Mouse (Mus musculus): ENCODE results near the gene Crybb2. TPM values are rescaled to one million over a fixed set of nuclear protein-coding genes. Genes with fewer than 3 reads are reported as not detected.

The Crybb2 gene
- total RNA-seq, 1 experiment = not detected

DNA sequence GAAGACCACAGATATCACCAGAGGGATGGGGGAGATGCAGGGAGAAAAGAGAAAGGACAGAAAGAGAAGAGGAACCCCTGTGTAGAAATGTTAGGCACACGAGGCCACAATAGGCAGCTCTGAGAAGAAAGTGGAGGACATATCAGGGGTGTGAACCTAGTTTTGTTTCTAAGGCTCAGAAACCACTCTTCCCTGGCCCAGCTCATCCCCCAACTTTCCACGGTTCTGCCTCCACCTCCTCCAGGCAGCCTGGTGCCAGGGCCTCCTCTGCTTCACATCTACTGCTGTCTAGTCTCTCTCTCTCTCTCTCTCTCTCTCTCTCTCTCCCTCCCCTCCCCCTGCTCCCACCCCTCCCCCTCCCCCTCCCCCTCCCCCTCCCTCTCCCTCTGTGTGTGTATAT is 61.4 kb downstream of the Crybb2 start:
- Histone ChIP-seq H3K4me1 (ENCODE audit: control insufficient read depth in 2 of 2, insufficient read depth in 2 of 2, low read length in 2 of 2, poor library complexity in 1 of 2) (no peaks in the 10 kb centered on the region), H3K9me3 (ENCODE audit: control insufficient read depth, insufficient read depth, low read depth, low read length) (no peaks in the 10 kb centered on the region), H3K36me3 (ENCODE audit: control insufficient read depth, insufficient read depth, low read length, poor library complexity, severe bottlenecking) (no peaks in the 10 kb centered on the region), H3K27ac (ENCODE audit: insufficient read depth, low read depth, low read length, poor library complexity, severe bottlenecking) (no peak overlapping the region), H3K9ac (ENCODE audit: insufficient read depth, low read depth, low read length, poor library complexity, severe bottlenecking) (no peak overlapping the region), H3K4me3 (ENCODE audit: insufficient read depth in 1 of 2, low read depth in 1 of 2, low read length in 2 of 2, poor library complexity in 1 of 2, severe bottlenecking in 1 of 2) (no peak overlapping the region)
- no peak for TF ChIP-seq CHD2 (IDR thresholded peaks at IDR 0.05; ENCODE audit: low read depth, low read length)
- TF ChIP-seq HCFC1 (IDR thresholded peaks at IDR 0.05; ENCODE audit: borderline replicate concordance, insufficient read depth, low read length) = no peak
- TF ChIP-seq ZNF384 (IDR thresholded peaks at IDR 0.05; ENCODE audit: low read depth, low read length) = no peak
- TF ChIP-seq MAFK (IDR thresholded peaks at IDR 0.05; ENCODE audit: insufficient read depth, low read depth, low read length) = no peak
- no peak for TF ChIP-seq ZC3H11A (IDR thresholded peaks at IDR 0.05; ENCODE audit: borderline replicate concordance, low read depth, low read length)
- no peak for DNase-seq (ENCODE audit: low read depth, low spot score)
- in situ Hi-C loops (cut with MboI; ENCODE audit: low sequenced_read_pairs in 2 of 2, unreplicated experiment in 2 of 2) = no loop called here

Other genes starting within 250 kb of the Crybb2 start
- gene Myo18b, start 173.8 kb downstream of the Crybb2 start, total RNA-seq (2012; rRNA removed) = 2.0 and 2.3 TPM in 2 replicates
- gene Grk3, start 54.3 kb downstream of the Crybb2 start, total RNA-seq (2012; rRNA removed) = 4.2 and 4.5 TPM in 2 replicates
- gene Crybb3, start 11.5 kb upstream of the Crybb2 start, total RNA-seq (2012; rRNA removed) = 0.42 and 1.2 TPM in 2 replicates
- 12.3 and 15.9 TPM in 2 replicates for gene 2900026A02Rik, start 151.1 kb upstream of the Crybb2 start, total RNA-seq (2012; rRNA removed)
- 0.22 and 0.53 TPM in 2 replicates for gene Tmem211, start 156.8 kb upstream of the Crybb2 start, total RNA-seq (2012; rRNA removed)
- 7.1 and 11.6 TPM in 2 replicates for gene Sgsm1, start 240.7 kb upstream of the Crybb2 start, total RNA-seq (2012; rRNA removed)

Data from ES-E14 (cell line).